Mouse (Mus musculus) adrenal gland, postnatal 0 days (tissue): ENCODE data around the gene Ptpn6. TPM values are rescaled to one million over a fixed set of nuclear protein-coding genes. Genes with fewer than 3 reads are reported as not detected.

Experiments
- microRNA-seq: library from miRNA; unstranded; fragments of <30 nt; microRNA quantifications from one replicate; pipeline ENCODE4, GENCODE M21; 2016; ENCODE audit warnings: borderline replicate concordance; ENCODE audit not compliant: insufficient number of aligned reads
- polyA plus RNA-seq: library from polyadenylated mRNA; unstranded; fragments of >200 nt; fragmentation: Nextera tagmentation; extraction: Ambion mirVana; gene quantifications from 2 replicates; pipeline ENCODE4 v1.2.1, GENCODE M21; 2015

Gene Ptpn6
- 8.6 and 10.9 TPM in 2 replicates for polyA plus RNA-seq

GRCm38 (mm10) chr6:124738511-124739023, at the start of gene Ptpn6:
Ptpn6 (minus strand) TSS chr6:124738714.

GRCm38 (mm10) chr6:124779222-124779983, 40.9 kb upstream of the Ptpn6 start, which contains the start of gene Lrrc23:
Lrrc23 (minus strand) TSS chr6:124779727.

GRCm38 (mm10) chr6:124769101-124769765, 30.7 kb upstream of the Ptpn6 start, which contains the start of gene Eno2:
Eno2 (minus strand) TSS chr6:124769673.

GRCm38 (mm10) chr6:124755831-124756595, 17.5 kb upstream of the Ptpn6 start, which contains the start of the genes Gm45234 and Atn1:
Gm45234 (minus strand) TSS chr6:124756021.
Atn1 (minus strand) TSS chr6:124756524.

GRCm38 (mm10) chr6:124740888-124741761, 2.6 kb upstream of the Ptpn6 start, which contains the start of gene Grcc10:
Grcc10 (minus strand) TSS chr6:124741374.

GRCm38 (mm10) chr6:124711824-124712782, 26.4 kb downstream of the Ptpn6 start, which contains the start of the genes Emg1 and Phb2:
Emg1 (minus strand) TSS chr6:124712178.
Phb2 (plus strand) TSS chr6:124712336.

Small RNA genes within 50 kb of the gene (microRNA-seq; reads per million reads assigned to microRNA genes)
- gene Mir141, result 15.4 reads per million, percentile 21 among the genes with 10 or more reads in this experiment
- 160 reads per million, percentile 51 among the genes with 10 or more reads in this experiment for gene Mir200c

Other genes with a start within 250 kb of the Ptpn6 start
- 5.4 and 8.9 TPM in 2 replicates for gene C1rl, start 245.6 kb downstream of the Ptpn6 start, polyA plus RNA-seq
- 42.4 and 49.2 TPM in 2 replicates for gene C1ra, start 226.3 kb downstream of the Ptpn6 start, polyA plus RNA-seq
- gene C1s1, start 196.4 kb downstream of the Ptpn6 start, polyA plus RNA-seq, result 40.1 and 67.8 TPM in 2 replicates
- gene C1rb, start 168.4 kb downstream of the Ptpn6 start, polyA plus RNA-seq, result 0.29 TPM in 1 of 2 replicates, not detected in the other
- 0.23 and 0.28 TPM in 2 replicates for gene C1s2, start 102.6 kb downstream of the Ptpn6 start, polyA plus RNA-seq
- gene Lpcat3, start 75.7 kb downstream of the Ptpn6 start, polyA plus RNA-seq, result 48.4 and 101 TPM in 2 replicates
- 141 and 154 TPM in 2 replicates for gene Emg1, start 26.5 kb downstream of the Ptpn6 start, polyA plus RNA-seq
- gene Phb2, start 26.4 kb downstream of the Ptpn6 start, polyA plus RNA-seq, result 205 and 312 TPM in 2 replicates
- gene Grcc10, start 2.7 kb upstream of the Ptpn6 start, polyA plus RNA-seq, result 664 and 838 TPM in 2 replicates
- gene Gm45234, start 17.3 kb upstream of the Ptpn6 start, polyA plus RNA-seq, result not detected in 2 replicates
- 13.0 and 14.7 TPM in 2 replicates for gene Atn1, start 17.8 kb upstream of the Ptpn6 start, polyA plus RNA-seq
- gene Eno2, start 31.0 kb upstream of the Ptpn6 start, polyA plus RNA-seq, result 11.3 and 20.0 TPM in 2 replicates
- 0.75 and 1.4 TPM in 2 replicates for gene Lrrc23, start 41.0 kb upstream of the Ptpn6 start, polyA plus RNA-seq
- gene Spsb2, start 69.9 kb upstream of the Ptpn6 start, polyA plus RNA-seq, result 28.3 and 31.1 TPM in 2 replicates
- gene Tpi1, start 75.6 kb upstream of the Ptpn6 start, polyA plus RNA-seq, result 417 and 594 TPM in 2 replicates
- gene Usp5, start 90.8 kb upstream of the Ptpn6 start, polyA plus RNA-seq, result 72.2 and 94.2 TPM in 2 replicates
- 52.6 and 58.3 TPM in 2 replicates for gene Cdca3, start 90.8 kb upstream of the Ptpn6 start, polyA plus RNA-seq
- gene Gnb3, start 101.6 kb upstream of the Ptpn6 start, polyA plus RNA-seq, result 15.3 and 18.6 TPM in 2 replicates
- 17.3 and 18.8 TPM in 2 replicates for gene P3h3, start 119.0 kb upstream of the Ptpn6 start, polyA plus RNA-seq
- 2.1 and 3.7 TPM in 2 replicates for gene Gpr162, start 125.3 kb upstream of the Ptpn6 start, polyA plus RNA-seq
- 0.20 and 0.44 TPM in 2 replicates for gene Cd4, start 149.5 kb upstream of the Ptpn6 start, polyA plus RNA-seq
- 2.4 and 4.2 TPM in 2 replicates for gene Lag3, start 173.0 kb upstream of the Ptpn6 start, polyA plus RNA-seq
- gene Ptms, start 181.4 kb upstream of the Ptpn6 start, polyA plus RNA-seq, result 365 and 389 TPM in 2 replicates
- 266 and 322 TPM in 2 replicates for gene Mlf2, start 192.7 kb upstream of the Ptpn6 start, polyA plus RNA-seq
- 134 and 179 TPM in 2 replicates for gene Cops7a, start 226.8 kb upstream of the Ptpn6 start, polyA plus RNA-seq